Mouse (Mus musculus): Measurements from ENCODE around the gene Slc25a34.

The Slc25a34 gene

DNA sequence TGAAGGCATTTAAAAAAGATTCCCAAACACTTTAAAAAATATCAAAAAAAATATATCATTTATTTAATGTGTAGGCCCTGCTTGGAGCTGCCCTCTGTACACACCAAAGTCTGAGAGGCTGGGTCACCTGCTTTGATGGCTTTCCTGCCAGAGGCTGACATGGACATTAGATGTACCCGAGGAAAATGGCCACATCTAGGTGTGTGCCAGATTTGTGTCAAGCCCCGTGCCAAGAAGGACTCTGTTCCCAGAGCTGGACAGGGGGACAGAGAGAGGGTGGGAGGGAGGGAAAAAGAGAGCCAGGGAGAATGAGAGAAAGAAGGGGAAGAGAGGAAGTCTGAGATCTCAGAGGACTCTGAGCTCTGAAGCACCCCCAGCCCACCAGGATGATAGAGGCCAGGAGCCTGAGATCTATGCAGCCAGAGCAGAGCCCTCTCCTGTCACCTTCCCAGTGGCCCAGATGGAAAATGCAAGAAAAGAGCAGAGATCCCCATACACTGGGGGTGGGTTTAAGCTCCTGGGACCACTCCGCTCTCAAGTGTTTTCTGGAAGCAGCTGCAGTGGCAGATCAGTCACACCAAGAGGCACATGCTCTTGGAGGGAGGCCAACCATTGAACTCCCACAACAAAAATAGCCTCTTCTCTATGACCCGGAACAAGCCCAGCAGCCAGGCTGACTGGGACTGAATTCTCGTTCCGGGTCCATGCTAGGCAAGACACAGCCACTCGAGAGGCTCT is 19.7 kb upstream of the Slc25a34 start:
- DNase-seq (ENCODE audit: low spot score) = peak; percentile 36

DNA sequence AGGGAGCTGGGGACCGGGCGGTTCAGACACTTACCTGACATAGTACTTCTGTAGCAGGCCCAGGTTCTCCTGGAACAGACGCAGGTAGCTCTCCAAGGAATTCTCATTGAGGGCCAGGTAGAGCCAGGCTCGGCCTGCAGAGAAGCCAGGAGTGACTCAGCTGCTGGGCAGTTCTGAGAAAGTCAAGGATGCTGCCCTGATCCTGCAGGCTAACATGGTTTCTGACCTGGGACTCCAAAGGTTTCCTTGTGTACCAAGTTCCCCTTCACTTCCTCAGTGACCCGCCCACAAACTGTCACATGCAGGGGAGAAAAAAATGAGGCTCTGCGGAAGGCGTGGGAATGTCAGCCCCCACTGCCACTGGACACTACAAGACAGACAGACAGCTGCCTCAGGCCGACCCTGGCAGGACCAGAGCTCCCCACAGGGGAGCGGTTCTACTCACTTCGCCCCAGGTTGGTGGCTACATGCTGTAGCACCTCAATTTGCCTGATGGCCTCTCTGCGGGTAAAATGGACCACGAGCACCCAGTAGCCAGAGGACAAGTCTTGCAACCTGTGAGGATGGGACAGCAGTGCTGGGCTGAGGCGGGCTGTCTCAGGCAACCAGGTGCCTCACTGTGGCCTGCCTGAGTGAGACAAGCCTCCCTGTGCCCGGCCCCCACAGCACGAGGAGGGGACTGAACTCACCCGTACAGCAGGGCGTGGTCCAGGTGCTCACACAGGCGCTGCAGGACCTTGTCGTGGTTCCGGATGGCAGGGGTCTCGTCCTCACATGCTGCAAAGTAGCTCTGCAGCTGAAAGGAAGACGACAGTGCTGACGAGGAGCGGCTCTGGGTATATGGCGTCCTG is 18.6 kb upstream of the Slc25a34 start:
- no peak for DNase-seq (ENCODE audit: low spot score)

DNA sequence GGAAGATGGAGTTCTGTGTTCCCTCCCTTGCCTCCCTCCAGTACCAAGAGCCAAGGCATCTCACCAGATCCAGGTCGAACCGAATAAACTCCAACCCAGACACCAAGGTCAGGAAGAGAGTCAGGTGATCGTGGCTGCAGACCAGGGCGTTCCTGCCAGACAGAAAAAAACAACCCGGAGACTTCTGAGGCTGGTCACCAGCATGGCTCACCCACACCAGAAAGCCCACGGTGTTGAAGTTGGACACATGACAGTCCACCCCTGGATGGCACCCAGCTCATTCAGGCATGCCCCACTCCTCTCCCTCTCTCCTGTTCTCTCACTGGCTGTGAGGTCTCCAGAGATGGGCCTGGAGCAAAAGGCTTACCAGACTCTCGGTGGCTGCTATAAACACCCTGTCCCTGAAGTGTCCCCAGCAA is 17.7 kb upstream of the Slc25a34 start:
- DNase-seq (ENCODE audit: low spot score) = no peak

DNA sequence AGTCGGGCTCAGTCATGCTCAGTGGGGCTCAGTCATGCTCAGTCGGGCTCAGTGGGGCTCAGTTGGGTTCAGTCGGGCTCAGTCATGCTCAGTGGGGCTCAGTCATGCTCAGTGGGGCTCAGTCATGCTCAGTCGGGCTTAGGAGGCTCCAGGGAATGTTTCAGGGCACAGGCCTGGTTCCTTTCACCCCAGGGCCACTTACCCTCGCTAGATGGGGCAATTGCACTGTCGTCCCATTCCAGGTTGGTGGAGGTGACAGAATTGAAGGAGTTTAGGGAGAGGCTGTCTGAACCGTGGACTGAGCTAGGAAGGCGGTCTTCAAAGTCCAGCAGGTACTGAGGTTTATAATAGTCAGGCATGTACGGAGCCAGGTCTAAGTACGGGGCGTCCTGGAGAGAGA is 15.9 kb upstream of the Slc25a34 start:
- DNase-seq (ENCODE audit: low spot score) = no peak

DNA sequence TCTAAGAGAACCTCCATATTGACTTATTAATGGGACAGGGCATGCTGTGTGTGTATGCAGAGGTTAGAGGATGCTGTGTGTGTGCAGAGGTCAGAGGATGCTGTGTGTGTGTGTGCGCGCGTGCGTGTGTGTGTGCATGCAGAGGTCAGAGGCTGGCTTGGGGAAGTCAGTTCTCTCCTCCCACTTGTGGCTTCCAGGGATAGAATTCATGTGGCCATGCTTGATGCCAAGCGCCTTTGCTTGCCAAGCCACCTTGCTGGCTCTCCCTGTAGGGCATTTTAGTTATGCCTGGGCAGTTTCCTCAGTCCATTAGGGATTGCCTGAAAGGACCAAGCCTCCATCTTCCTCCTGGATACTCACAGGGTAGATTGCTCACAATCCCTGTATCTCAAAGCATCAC is 13.1 kb upstream of the Slc25a34 start:
- no peak for DNase-seq (ENCODE audit: low spot score)

DNA sequence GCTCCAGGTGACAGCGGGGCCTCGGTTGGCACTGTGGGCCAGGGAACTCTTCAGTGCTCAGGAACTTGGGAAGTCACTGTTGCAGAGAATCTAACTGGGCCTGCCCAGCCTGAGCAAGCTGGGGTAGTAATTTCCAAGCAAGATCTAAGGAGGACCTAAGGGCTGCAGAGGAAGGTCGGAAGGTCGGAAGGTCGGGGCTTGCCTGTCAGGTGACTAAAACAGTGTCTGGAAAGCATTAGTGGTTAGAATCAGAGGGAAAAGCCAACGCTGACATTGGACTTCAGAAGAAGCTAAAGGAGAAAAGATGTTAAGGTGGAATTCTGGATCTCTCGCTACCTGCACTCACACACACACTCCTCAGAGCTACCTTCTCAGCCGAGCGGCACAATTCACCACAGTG is 12.4 kb upstream of the Slc25a34 start:
- no peak for DNase-seq (ENCODE audit: low spot score)

DNA sequence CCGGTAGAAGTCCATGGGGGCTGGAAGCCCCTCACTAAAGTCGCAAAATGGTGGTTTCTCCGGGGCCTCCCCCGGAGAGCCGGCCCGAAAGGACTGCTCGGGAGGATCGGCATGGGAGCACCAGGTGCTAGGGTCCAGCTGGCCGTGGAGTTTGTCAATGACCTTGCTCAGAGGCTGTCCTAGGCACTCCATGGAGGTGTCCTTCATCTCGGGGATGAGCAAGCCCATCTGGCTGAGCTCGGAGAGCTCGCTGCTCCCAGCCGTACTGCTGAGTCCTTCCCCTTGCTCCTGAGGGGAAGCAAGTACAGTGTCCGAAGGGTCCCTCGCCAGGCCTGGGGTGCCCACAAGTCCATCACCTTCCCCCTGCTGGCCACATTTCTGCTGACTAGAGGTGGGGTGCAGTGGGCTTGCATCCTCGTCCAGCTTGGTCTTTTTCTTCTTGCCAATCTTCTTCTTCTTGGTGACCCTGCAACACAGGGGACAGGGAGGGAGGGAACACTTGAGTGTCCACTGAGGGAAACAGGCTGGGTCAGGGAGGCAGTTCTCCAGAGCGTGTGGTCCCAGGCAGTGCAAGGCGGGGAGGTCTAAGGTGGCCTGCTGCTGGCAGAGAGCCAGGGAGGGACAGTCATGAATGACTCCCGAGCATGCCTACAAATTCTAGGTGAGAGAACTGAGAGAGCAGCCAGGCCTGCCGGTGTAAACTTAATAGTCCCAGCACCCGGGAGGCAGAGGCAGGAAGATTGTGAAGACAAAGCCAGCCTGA is 8.7 kb upstream of the Slc25a34 start:
- no peak for DNase-seq (ENCODE audit: low spot score)

DNA sequence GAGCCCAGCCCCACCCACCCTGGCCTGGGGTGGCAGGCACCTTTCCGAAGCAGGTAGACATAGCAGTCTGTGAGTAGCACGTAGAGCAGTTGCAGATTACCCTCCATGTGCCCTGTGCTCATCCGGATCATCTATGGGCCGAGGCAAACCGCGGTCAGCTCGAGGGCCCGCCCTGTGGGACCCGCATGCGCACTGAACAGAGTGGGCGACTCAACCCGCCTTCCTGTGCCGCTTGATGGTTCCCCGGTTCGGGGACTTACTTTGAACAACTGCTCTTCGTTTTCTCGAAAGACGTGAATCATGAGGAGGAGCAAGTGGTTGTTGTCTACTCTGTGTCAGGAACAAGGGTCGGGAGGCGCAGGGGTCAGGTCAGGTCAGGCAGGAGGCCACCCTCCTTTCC is 7.6 kb upstream of the Slc25a34 start:
- DNase-seq (ENCODE audit: low spot score) = no peak

DNA sequence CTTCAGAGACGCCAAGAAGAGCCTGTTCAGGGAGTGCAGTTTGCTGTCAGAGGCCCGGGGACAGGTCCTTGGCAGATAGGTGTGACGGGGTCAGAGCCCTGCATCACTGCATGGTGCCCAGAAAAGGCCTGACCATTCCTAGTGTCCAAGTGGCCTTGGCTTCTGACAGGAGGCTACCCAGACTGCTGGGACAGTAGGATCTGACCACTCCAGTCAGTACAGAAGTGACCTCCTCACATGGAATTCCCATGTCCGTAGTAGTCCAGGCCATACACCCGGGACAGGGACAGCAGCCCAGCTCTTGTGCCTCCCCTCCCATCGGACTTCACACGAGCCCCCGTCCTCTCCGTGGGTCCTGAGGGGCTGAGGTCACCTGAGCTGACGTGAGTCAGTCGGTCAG is 6.4 kb upstream of the Slc25a34 start:
- no peak for DNase-seq (ENCODE audit: low spot score)

DNA sequence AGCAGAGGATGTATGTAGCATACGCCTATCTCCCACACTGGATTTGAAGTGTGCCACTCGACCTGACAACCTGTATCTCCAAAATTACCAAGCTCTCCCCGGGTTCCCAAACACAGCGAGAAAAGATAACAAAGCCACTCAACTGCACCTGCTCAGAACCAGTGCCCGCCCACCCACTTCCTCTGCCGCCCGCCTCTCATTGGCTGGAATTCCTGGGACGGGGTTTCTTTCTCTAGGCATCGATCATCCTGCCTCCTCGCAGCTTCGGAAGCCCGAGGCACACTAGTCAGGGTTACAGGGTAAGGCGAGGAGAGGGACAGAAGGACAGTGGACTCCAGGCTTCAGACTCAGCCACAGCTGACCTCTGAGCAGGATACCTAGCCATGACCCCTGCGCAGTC is 5.0 kb upstream of the Slc25a34 start:
- DNase-seq (ENCODE audit: low spot score) = no peak

DNA sequence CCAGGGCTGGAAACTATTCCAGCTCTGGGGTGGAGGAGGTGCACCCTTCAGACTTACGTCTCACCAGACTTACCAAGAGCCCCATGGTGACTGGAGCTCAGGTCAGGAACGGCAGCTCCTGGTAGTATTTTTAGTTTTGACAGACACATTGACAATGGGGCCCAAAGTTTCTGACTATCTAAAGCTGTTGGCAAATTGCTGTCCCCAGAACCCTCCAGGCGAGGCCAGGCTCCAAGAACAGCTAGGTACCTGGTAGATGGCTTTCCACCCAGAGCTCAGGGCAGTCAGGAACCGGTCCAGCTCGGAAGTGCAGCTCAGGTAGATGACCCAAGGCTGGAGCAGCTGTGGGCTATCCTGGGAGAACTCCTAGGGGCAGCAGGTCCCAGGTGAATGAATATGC is 3.9 kb upstream of the Slc25a34 start:
- DNase-seq (ENCODE audit: low spot score) = no peak

DNA sequence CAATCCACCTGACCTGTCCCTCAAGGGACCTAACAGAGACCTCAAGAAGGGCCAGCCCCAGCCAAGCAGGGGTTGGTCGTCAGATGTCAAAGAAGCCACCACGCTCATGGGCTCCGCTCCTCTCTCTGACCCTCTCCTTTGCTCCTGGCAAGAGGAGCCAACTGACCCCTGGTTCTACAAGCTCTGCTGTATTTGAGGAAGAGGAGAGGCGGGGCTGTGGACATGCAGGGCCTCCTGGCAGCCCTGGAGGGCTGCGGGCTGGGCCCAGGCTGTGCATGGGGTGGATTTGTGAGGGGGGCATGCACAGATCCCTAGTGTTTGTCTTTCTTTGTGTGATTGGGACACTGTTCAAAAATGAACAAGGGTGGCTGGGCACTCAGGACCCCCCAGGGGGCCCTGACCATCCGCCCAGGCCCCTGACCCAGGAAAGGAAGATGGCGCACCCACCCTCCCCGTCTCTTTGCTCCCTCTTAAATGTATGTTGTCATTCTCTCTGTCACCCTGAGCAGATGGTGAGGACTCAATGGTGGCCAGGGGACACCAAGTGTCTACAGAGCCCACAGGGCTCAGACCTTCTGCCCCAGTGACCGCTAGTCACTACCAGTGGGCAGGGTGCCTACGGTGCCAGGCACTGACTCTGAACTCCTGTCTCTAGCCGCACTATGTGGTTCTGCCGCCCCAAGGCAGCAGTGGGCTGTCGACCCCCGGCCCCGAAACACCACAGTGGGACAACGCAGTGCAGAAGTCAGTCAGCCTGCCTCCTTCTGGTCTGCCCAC is 2.3 kb upstream of the Slc25a34 start:
- DNase-seq (ENCODE audit: low spot score) = no peak

DNA sequence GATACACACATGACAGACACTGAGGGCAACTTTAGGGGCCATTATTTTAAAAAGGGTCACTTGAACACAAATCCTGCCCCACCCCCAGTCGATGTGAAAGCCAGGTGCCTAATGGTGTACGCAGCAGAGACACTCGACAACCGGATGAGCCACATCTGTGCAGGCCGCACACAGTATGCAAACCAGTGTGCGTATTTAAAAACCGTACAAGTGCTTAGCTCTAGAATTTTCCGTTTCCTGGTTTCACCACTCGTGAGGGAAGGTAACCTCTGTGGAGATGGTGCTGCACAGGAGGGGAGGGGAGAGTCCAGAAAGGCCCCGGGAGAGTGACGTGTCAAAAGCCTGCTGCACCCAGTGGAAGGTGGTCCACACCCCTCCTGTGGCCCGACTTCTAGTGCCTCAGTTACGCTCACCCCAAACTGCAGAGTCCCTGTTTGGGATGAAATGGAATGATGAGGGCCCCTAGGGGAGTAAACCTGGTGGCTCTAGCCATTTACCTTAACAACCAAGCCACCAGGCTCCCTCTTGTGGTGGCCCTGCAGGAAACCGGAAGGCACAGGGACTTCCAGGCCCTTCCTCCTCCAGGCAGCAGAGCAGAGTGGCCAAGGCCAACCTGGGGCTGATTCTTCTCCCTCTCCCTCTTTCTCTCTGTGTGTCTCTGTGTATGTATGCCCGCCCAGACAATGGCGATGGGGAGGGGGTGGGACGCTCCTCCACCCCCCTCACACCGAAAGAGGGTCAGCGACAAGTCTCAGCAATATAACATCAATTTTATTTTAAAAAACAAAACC is 1.6 kb upstream of the Slc25a34 start:
- no peak for DNase-seq (ENCODE audit: low spot score)

DNA sequence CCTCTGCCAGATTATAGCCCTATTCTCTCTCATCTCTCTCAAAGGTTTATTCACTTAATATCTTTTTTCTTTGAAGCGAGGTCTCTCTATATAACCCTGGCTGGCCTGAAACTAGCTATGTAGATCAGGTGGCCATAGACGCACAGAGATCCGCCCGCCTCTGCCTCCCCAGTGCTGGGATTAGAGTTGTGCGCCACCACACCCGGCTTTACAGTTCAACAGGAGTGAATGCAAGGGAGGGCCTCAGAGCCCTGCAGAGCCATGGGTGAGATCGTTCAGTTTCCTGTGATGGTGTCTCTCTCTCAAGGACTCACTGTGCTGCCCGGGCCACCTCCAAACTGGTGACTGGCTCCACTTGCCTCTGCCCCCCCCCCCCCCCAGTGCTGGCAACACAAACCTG is 513 bp upstream of the Slc25a34 start:
- no peak for DNase-seq (ENCODE audit: low spot score)

DNA sequence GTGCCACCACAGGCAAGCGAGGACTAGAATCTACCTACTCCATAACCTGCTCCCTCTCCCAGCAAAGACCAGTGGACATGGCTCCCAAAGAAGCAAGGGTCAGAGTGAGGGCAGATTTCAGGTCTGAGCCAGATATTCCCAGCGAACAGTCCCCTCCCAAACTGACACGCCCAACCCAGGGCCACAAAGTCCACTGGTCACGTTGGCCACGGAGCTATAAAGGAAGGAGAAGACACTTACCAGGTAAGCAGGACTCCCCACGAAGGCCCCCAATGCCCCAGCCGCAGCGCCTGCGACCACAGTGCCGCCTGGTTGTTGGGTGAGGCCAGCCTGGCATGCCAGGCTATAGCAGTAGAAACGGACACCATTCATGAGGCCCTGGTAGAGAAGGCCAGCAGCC is 584 bp downstream of the Slc25a34 start:
- DNase-seq (ENCODE audit: low spot score) = no peak

DNA sequence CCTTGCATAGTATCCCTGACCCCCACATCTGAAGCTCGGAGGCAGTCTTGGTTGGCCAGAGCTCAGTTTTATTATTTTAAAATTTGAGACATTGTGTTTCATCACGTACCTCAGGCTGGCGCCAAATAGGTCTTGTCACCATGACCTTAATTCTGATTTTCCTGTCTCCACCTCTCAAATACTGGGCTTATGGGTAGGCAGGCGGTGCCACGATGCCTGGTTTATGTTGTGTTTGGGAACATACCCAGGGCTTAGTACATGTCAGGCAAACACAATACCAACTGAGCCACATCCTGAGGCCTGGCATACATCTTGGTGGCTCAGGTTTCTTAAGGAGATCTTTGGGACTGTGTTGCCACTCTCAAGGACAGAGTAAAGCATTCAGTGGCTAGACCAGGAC is 1.0 kb downstream of the Slc25a34 start:
- DNase-seq (ENCODE audit: low spot score) = no peak

DNA sequence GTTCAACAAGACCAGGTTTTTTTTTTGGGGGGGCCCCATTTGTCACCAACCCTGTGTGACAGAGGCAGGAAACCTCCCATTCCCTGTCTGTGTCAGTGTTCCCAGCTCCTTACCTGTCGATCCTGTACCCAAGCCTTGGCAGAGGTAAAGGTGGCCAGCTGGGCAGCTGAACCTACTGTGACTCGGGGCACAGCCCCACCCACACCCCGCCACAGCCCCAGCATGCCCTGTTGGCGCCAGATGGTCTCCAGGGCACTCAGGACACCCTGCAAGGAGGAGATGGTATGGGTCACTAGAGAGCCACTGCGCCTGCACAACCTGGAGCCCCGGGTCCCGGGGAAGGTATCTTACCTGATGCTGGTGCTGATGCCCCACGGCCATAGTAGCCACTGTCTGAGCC is 1.5 kb downstream of the Slc25a34 start:
- no peak for DNase-seq (ENCODE audit: low spot score)

DNA sequence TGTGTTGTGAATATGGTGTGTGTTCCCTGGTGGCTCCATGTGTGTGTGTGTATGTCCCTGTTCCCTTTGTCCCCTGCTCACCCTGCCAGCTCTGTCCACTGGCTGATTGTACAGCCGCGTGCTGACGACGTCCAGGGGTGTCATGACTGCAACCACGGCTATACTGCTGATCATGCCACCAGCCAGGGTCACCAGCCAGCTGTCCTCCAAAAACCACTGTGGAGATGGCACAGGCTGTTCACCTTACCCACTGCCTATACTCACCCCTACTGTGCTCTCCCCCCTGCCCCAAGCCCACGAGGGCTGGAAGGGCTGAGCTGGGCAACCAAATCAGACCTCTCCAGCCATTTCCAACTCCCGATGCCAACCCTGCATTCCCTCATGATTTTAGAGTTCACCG is 2.3 kb downstream of the Slc25a34 start:
- DNase-seq (ENCODE audit: low spot score) = no peak

DNA sequence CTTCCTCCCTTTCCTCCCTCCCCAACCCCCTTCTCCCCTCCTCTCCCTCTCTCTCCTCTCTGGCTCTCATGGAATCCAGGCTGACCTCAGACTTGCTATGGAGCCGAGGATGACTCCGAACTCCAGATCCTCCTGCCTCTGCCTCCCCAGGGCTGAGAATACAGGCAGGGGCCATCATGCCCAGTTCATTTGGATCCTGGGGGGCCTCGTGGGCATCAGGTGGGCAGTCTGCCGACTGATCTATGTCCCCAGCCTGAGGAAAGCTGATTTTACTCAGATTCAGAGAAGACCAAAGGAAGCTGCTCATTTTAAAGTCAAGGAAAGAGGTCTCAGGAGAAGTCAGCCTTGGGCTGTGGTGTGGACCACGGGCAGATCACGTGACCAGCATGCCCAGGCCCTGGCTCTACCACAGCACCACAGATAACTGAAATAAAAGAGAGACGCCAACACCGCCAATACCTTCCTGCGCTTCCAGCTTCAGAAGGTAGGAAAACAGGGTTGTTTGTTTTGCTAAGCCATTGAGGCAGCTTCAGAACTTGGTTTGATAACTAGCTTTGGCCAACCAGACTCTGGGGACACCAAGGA is 4.2 kb downstream of the Slc25a34 start:
- no peak for DNase-seq (ENCODE audit: low spot score)

DNA sequence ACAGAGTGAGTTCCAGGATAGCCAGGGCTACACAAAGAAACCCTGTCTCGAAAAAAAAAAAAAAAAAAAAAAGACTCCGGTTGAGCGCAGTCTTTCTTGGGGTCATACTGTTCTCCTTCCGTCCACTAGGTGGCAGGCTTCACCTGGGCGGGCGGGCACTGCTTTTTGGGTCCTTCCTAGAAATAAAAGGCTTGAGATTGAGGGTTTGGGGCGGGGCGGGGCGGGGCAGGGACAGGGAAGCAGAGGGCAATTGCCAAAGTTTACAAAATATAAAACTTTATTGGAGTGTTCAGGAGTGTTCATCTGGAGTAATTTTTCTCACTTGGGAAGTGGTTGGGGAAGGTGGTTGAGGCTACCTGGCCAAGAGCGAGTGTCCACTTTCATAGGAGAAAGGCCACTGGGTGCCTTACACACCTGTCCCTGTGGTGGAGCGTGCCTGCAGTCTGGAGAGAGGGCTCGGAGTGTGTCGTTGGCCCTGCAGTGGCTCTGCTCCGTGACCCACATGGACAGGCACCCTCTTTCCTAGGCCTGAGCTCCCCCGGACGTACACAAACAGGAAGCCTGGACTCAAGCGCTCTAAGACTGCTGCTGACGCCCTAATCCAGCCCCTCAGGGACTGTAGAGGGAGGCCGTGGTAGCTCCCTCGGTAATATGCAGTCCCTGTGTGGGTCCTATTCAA is 4.9 kb downstream of the Slc25a34 start, which contains the start of gene Tmem82:
Gene Tmem82, minus strand, starts transcription at position 69 of the 679 bp plus-strand sequence.
- peak; percentile 57 for DNase-seq (ENCODE audit: low spot score)
